Mouse (Mus musculus) lung, embryonic 16.5 days (tissue): ENCODE measurements around the gene Ifnab. TPM values are rescaled to one million over a fixed set of nuclear protein-coding genes. Genes with fewer than 3 reads are reported as not detected.
A peak's percentile ranks its signal among the peaks of the same experiment; 100 is the strongest.

Experiments
- ATAC-seq: fragments of 200-750 bp; cut with Nextera tagmentation; 2 replicates; pipeline ENCODE4 v1.8.0; 2017; ENCODE audit warnings: low read depth, mild to moderate bottlenecking, moderate library complexity
- H3K27ac ChIP-seq: fragments of 300-500 bp; sonication (generic); 2 replicates; pipeline ENCODE4 v1.5.1; 2014; ENCODE audit warnings: mild to moderate bottlenecking, control low read depth, low read length
- H3K27me3 ChIP-seq: fragments of 300-500 bp; sonication (generic); 2 replicates; pipeline ENCODE4 v1.6.1; 2014; ENCODE audit warnings: low read depth, low read length, mixed read lengths; ENCODE audit not compliant: control insufficient read depth, insufficient read depth
- H3K36me3 ChIP-seq: fragments of 300-500 bp; sonication (generic); 2 replicates; pipeline ENCODE4 v1.6.1; 2014; ENCODE audit warnings: low read length; ENCODE audit not compliant: control insufficient read depth, insufficient read depth
- H3K4me1 ChIP-seq: fragments of 300-500 bp; sonication (generic); replicated peaks from 2 replicates; pipeline ENCODE4 v1.6.1; 2014; ENCODE audit warnings: low read length, mixed read lengths; ENCODE audit not compliant: control insufficient read depth, insufficient read depth
- H3K4me2 ChIP-seq: fragments of 300-500 bp; sonication (generic); 2 replicates; pipeline ENCODE4 v1.6.1; 2014; ENCODE audit warnings: low read depth, low read length, control low read depth
- H3K4me3 ChIP-seq: fragments of 300-500 bp; sonication (generic); 2 replicates; pipeline ENCODE4 v1.5.1; 2014; ENCODE audit warnings: mild to moderate bottlenecking, low read length, control low read depth
- H3K9ac ChIP-seq: fragments of 300-500 bp; sonication (generic); 2 replicates; pipeline ENCODE4 v1.6.1; 2014; ENCODE audit warnings: low read length, control low read depth
- H3K9me3 ChIP-seq: fragments of 300-500 bp; sonication (generic); 2 replicates; pipeline ENCODE4 v1.6.1; 2016; ENCODE audit warnings: low read length; ENCODE audit not compliant: control insufficient read depth
- WGBS: fragments of 180-500 bp; shearing (Covaris S2); extraction: QIAGEN DNeasy Blood & Tissue Kit; methylation state at CpG from one replicate; pipeline ENCODE4 v1.1.7; 2014; 5-methylcytosine and 5-hydroxymethylcytosine counted together
- polyA plus RNA-seq: library from polyadenylated mRNA; unstranded; fragments of >200 nt; fragmentation: Nextera tagmentation; extraction: Ambion mirVana; gene quantifications from 2 replicates; pipeline ENCODE4 v1.2.1, GENCODE M21; 2015

The Ifnab gene
- not detected in 2 replicates for polyA plus RNA-seq

- Histone ChIP-seq H3K4me1 (no peaks in the 10 kb centered on the region), H3K27ac (no peak within 1 kb of the TSS), H3K4me2 (no peak within 1 kb of the TSS), H3K9me3 (no peaks in the 10 kb centered on the region), H3K9ac (no peak within 1 kb of the TSS), H3K36me3 (no peaks in the 10 kb centered on the region), H3K4me3 (no peak within 1 kb of the TSS), H3K27me3 (no peaks in the 10 kb centered on the region)
- WGBS = 53% methylated on average over 2 of the region's 2 CpGs
- ATAC-seq = no peak
These were observed at the start of gene Ifnab for GRCm38 (mm10) chr4:88691259-88691658. Ifnab (minus strand) TSS chr4:88691359.

DNA sequence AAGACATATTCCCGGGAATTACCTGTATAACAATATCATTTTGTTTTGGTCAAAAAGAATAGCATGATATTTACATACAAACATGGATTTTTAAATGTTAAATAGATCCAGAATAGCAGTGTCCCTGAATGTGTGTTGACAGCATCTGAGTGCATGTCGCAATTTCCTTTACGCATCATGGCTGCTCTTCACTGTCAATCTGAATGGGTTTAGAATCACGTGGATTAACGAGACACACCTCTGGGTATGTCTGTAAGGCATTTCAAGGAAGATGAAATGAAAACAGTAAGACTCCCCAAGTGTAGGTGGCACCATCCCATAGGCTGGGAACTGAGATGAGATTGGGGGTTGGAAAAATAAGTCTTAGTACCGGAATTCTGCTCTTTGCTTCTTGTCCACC lies 47.9 kb upstream of the Ifnab start:
- no peak overlapping the region for H3K9ac ChIP-seq
- 81% methylated on average over 6 of the region's 6 CpGs for WGBS
- H3K9me3 ChIP-seq = no peaks in the 10 kb centered on the region
- no peaks in the 10 kb centered on the region for H3K27me3 ChIP-seq
- H3K4me3 ChIP-seq = no peak overlapping the region
- H3K27ac ChIP-seq = no peak overlapping the region
- no peaks in the 10 kb centered on the region for H3K36me3 ChIP-seq
- no peak for ATAC-seq
- no peak overlapping the region for H3K4me2 ChIP-seq
- 0 out of 2 replicates have a peak, but pooled peaks cover 5% of the 10 kb centered on the region for H3K4me1 ChIP-seq

DNA sequence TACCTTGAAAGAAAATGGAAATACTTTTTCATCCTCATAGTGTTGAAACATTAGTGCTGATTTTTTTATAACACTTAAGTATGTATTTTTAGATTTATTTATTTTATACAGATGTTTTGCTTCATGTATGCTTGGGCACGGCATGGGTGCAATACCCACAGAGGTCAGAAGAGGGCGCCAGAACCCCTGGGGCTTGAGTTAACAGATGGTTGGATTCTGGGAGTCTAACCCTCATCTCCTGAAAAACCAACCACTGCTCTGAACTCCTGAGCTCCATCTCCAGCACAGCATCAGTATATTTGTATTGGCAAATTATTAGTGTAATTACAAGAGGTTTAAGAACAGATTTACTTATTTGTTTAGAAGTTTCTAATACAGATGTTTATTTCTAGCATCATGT lies 47.3 kb upstream of the Ifnab start:
- Histone ChIP-seq H3K9ac (no peak overlapping the region), H3K4me1 (0 out of 2 replicates have a peak, but pooled peaks cover 5% of the 10 kb centered on the region), H3K9me3 (no peaks in the 10 kb centered on the region), H3K27me3 (no peaks in the 10 kb centered on the region), H3K27ac (no peak overlapping the region), H3K4me3 (no peak overlapping the region), H3K36me3 (no peaks in the 10 kb centered on the region), H3K4me2 (no peak overlapping the region)
- ATAC-seq = peak; percentile 57; the same call in 1 of the 2 replicates
- 4% methylated on average over 2 of the region's 2 CpGs for WGBS

- H3K36me3 ChIP-seq = no peaks in the 10 kb centered on the region
- WGBS = 3% methylated on average over 1 of the region's 1 CpGs
- H3K27me3 ChIP-seq = no peaks in the 10 kb centered on the region
- H3K9me3 ChIP-seq = no peaks in the 10 kb centered on the region
- ATAC-seq = no peak
- H3K4me3 ChIP-seq = no peak overlapping the region
- no peak overlapping the region for H3K4me2 ChIP-seq
- H3K27ac ChIP-seq = no peak overlapping the region
- H3K9ac ChIP-seq = no peak overlapping the region
- H3K4me1 ChIP-seq = no peaks in the 10 kb centered on the region
These were observed 36.2 kb upstream of the Ifnab start for GRCm38 (mm10) chr4:88727324-88727723.

- H3K4me3 ChIP-seq = no peak overlapping the region
- no peak overlapping the region for H3K4me2 ChIP-seq
- H3K36me3 ChIP-seq = no peaks in the 10 kb centered on the region
- no peaks in the 10 kb centered on the region for H3K27me3 ChIP-seq
- ATAC-seq = no peak
- 69% methylated on average over 6 of the region's 6 CpGs for WGBS
- H3K9ac ChIP-seq = no peak overlapping the region
- H3K27ac ChIP-seq = no peak overlapping the region
- no peaks in the 10 kb centered on the region for H3K9me3 ChIP-seq
- H3K4me1 ChIP-seq = no peaks in the 10 kb centered on the region
These were observed 35.6 kb upstream of the Ifnab start for GRCm38 (mm10) chr4:88726727-88727126.

DNA sequence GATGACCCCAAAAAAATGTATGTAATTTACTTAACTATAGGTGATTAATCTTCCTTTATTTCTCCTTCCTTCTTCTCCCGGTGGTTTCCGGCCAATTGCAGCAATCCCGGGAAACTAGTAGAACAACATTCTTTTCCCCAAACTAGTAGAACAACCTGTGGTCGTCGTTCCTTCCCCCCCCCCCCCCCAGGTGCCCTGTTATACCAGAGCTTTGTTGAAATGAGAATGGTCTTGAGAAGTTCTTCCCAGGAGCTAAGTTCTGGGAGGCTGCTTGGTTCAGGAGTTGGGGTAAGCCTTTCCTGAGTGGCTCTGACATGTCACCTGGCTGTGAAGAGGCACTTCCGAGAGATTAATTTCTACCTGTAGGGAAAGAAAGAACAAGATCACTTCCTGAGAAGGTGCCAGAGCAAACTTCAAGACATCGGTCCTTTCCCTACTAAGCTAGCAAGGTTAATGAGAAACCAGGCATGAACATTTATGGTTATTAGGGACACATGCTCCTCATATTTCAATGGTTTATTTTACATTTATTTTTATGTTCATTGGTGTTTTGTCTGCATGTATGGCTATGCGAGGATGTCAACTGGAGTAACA lies 32.4 kb upstream of the Ifnab start:
- H3K4me2 ChIP-seq = no peak overlapping the region
- no peak overlapping the region for H3K4me3 ChIP-seq
- 46% methylated on average over 8 of the region's 8 CpGs for WGBS
- peak overlapping the region; percentile 86 for H3K27ac ChIP-seq
- H3K9ac ChIP-seq = no peak overlapping the region
- no peaks in the 10 kb centered on the region for H3K27me3 ChIP-seq
- peak; percentile 43 for ATAC-seq
- H3K36me3 ChIP-seq = peaks cover 7% of the 10 kb centered on the region
- no peaks in the 10 kb centered on the region for H3K9me3 ChIP-seq
- H3K4me1 ChIP-seq = peaks cover 16% of the 10 kb centered on the region

DNA sequence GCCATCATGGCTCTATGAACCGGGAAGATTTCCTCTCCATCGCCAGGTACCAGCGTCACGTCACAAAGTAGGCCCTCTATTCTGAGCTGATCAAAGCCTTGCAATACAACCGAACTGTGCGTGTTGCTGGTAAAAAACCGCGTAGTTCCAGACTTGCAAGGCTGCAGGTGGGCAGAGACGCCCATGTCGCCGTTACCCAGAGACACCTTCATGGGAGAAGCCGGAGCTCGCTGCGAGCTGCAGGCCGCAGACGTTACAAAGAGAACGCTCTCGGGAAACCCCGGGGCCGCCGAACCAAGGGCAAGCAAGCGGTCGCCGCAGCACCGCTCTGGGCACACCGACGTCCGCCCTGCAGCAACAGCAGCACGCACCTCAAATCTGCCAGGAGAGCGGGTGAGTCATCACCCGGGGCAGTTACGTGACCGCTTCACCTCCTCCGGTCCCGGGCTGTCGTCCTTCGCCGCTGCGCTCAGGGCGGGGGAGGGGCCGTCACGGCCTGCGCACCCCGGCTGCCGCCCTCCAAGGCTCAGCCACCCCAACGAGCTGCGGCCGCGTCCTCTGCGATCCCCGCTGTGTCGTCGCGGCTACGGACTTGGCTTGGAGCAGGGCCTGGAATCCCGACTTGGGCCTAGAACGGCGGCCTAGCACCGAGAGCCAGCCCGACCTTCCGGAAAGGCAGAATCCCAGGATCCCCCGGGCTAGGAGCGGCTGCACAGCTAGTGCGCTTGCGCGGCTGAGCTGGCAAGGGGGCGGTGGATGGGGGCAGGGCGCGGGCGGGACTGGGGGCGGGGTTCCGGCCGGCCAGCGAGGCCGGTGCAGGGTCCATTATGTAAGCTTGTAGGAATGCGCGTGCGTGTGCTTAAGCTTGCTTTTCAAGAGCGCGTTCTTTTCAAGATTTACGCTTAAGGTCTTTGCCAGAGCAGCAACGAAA lies 30.9 kb upstream of the Ifnab start, which contains the start of the genes Gm26566 and Klhl9:
Gene Gm26566, plus strand, starts transcription at position 15 of the 931 bp plus-strand sequence.
Gene Klhl9, minus strand, starts transcription at position 675 of the 931 bp plus-strand sequence.
- peaks cover 9% of the 10 kb centered on the region for H3K36me3 ChIP-seq
- H3K9ac ChIP-seq = peak within 1 kb of the TSS; percentile 99
- H3K4me2 ChIP-seq = peak within 1 kb of the TSS; percentile 59
- H3K27ac ChIP-seq = peak within 1 kb of the TSS; percentile 99
- H3K27me3 ChIP-seq = no peaks in the 10 kb centered on the region
- peak within 1 kb of the TSS; percentile 96 for H3K4me3 ChIP-seq
- no peaks in the 10 kb centered on the region for H3K9me3 ChIP-seq
- peak; percentile 99 for ATAC-seq
- H3K4me1 ChIP-seq = peaks cover 19% of the 10 kb centered on the region
- WGBS = under 1% methylated on average over 78 of the region's 82 CpGs

DNA sequence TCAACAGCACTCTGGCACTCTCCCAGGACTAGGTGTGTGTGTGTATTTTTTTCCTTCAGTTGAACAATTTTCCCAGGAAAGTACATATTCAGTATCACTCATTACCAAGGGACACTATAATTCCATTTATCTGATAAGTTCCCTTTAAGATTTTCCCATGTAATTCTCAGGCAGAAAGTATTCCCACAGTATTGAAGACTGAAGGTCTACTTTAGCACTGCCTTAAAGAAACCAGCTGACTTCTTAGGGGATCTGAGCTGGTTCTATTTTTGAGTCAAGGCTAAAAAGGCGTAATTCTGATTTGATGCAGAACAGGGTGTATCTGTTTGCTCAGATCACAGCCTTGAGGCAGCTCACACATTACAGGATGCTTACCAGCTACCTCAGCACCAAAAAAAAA lies 27.6 kb upstream of the Ifnab start:
- Histone ChIP-seq H3K27ac (no peak overlapping the region; the same call in 1 of the 2 replicates), H3K36me3 (peaks cover 23% of the 10 kb centered on the region), H3K9me3 (no peaks in the 10 kb centered on the region), H3K4me2 (peak overlapping the region; percentile 61), H3K4me3 (peak overlapping the region; percentile 40), H3K4me1 (peaks cover 23% of the 10 kb centered on the region), H3K9ac (peak overlapping the region; percentile 37), H3K27me3 (no peaks in the 10 kb centered on the region)
- WGBS = 18% methylated on average over 1 of the region's 1 CpGs
- no peak for ATAC-seq

GRCm38 (mm10) chr4:88715059-88715458 lies 23.9 kb upstream of the Ifnab start:
- no peak; the same call in 1 of the 2 replicates for ATAC-seq
- H3K27ac ChIP-seq = no peak overlapping the region
- H3K4me1 ChIP-seq = peaks cover 14% of the 10 kb centered on the region
- no peak overlapping the region for H3K4me3 ChIP-seq
- H3K27me3 ChIP-seq = no peaks in the 10 kb centered on the region
- no peak overlapping the region for H3K9ac ChIP-seq
- H3K36me3 ChIP-seq = peaks cover 20% of the 10 kb centered on the region
- H3K9me3 ChIP-seq = no peaks in the 10 kb centered on the region
- H3K4me2 ChIP-seq = no peak overlapping the region
